8 mouse cellular contexts compared by ENCODE assay signal in genomic region chrX:139216991-139217593, GRCm38 (mm10). TPM values are rescaled to one million over a fixed set of nuclear protein-coding genes. Genes with fewer than 3 reads are reported as not detected.
DNase-seq lines count a peak whose midpoint lies in the region; ATAC-seq lines count a peak whose summit lies in the region.

No protein-coding gene starts in this region.

- H3K27me3 ChIP-seq in hindbrain, embryonic 16.5 days (replicated peaks; ENCODE audit: control insufficient read depth, insufficient read depth, low read length): no peaks in the 10 kb centered on the region

- peak overlapping the region; percentile 45 for H3K4me3 ChIP-seq in hindbrain, embryonic 16.5 days (ENCODE audit: low read length)

- H3K4me1 ChIP-seq in hindbrain, embryonic 16.5 days (ENCODE audit: control insufficient read depth, insufficient read depth, low read depth, low read length): no peaks in the 10 kb centered on the region

- H3K9me3 ChIP-seq in hindbrain, embryonic 16.5 days (ENCODE audit: control insufficient read depth, low read length): no peaks in the 10 kb centered on the region

- no peaks in the 10 kb centered on the region for H3K36me3 ChIP-seq in hindbrain, embryonic 16.5 days (ENCODE audit: control insufficient read depth, insufficient read depth, low read length)

- H3K27ac ChIP-seq in hindbrain, embryonic 16.5 days (ENCODE audit: low read depth, low read length): no peak overlapping the region

- DNase-seq in adrenal gland, postnatal 14 days: peak; percentile 77
- peak; percentile 21 for DNase-seq in cerebellum, adult 9-11 months
- peak; percentile 4 to 21 for DNase-seq in left cerebral cortex, adult 18-20 months (ENCODE audit: low spot score in 2 of 2)
- DNase-seq in lung, postnatal 25 days (ENCODE audit: low spot score): peak; percentile 10
- peak; percentile 18 for DNase-seq in right cerebral cortex, adult 18-20 months

- peak overlapping the region; percentile 59 for H3K4me2 ChIP-seq in hindbrain, embryonic 16.5 days (ENCODE audit: low read length)

- ATAC-seq in frontal cortex, adult (ENCODE audit: low TSS enrichment): peak; percentile 77; the same call in 1 of the 2 replicates
- peak; percentile 97 for ATAC-seq in hindbrain, embryonic 16.5 days
- no peak for ATAC-seq in CD4-positive, CD25-positive, alpha-beta regulatory T cell, adult 4 months

- H3K9ac ChIP-seq in hindbrain, embryonic 16.5 days (ENCODE audit: low read depth, low read length): peak overlapping the region; percentile 51

- 19% methylated on average over 22 of the region's 22 CpGs for WGBS in hindbrain, embryonic 16.5 days

RNA-seq across cellular contexts. Expression of gene Mum1l1, which starts 7.2 kb away (rescaled TPM):
- total RNA-seq in adrenal gland, postnatal 14 days (2021): 4.9 and 5.0 TPM in 2 replicates
- polyA plus RNA-seq in hindbrain, embryonic 16.5 days (2015; fragmentation: Nextera tagmentation; extraction: Ambion mirVana): 12.3 and 12.4 TPM in 2 replicates
- 1 to 10 TPM; 1.8 to 2.4 TPM for total RNA-seq in left cerebral cortex, adult 18-20 months (2021)
- polyA plus RNA-seq in CD4-positive, CD25-positive, alpha-beta regulatory T cell, adult 4 months (2017; shearing (Covaris generic)): not detected

RNA-seq across cellular contexts. Expression of gene 4933428M09Rik, which starts 38.1 kb away (rescaled TPM):
- not detected in 2 replicates for total RNA-seq in adrenal gland, postnatal 14 days (2021)
- polyA plus RNA-seq in hindbrain, embryonic 16.5 days (2015; fragmentation: Nextera tagmentation; extraction: Ambion mirVana): not detected in 2 replicates
- total RNA-seq in left cerebral cortex, adult 18-20 months (2021): not detected
- polyA plus RNA-seq in CD4-positive, CD25-positive, alpha-beta regulatory T cell, adult 4 months (2017; shearing (Covaris generic)): not detected

Comparison
In these comparisons a context has a peak if more than half of its experiments do, and no peak if none do; other contexts are left out.
1. DNase-seq: peak in every context shown above with its lines; median percentile 77 in adrenal gland, postnatal 14 days; 21 in cerebellum, adult 9-11 months; 18 in right cerebral cortex, adult 18-20 months; 12 in left cerebral cortex, adult 18-20 months; 10 in lung, postnatal 25 days.